ENCODE assay signal across 15 mouse cellular contexts in genomic region chr4:152190701-152191100, GRCm38 (mm10). TPM values are rescaled to one million over a fixed set of nuclear protein-coding genes. Genes with fewer than 3 reads are reported as not detected.
DNase-seq lines count a peak whose midpoint lies in the region; ATAC-seq lines count a peak whose summit lies in the region.
"Had no signal": no experiment of that assay in that cellular context is flagged by ENCODE, and none has a peak within 500 bp of the region (broad histone marks: within the 10 kb centered on the region; RNA-seq: fewer than 3 reads in every experiment).

No protein-coding gene starts in this region.

- peaks cover 38% of the 10 kb centered on the region for H3K4me1 ChIP-seq in heart, embryonic 16.5 days (ENCODE audit: control insufficient read depth, insufficient read depth, low read length)
- peaks cover 32% of the 10 kb centered on the region for H3K4me1 ChIP-seq in neural tube, embryonic 15.5 days

- H3K9me3 ChIP-seq in heart, embryonic 16.5 days (replicated peaks; ENCODE audit: control insufficient read depth, low read length) = no peaks in the 10 kb centered on the region
- H3K9me3 ChIP-seq in neural tube, embryonic 15.5 days (replicated peaks) = no peaks in the 10 kb centered on the region
- H3K9me3 ChIP-seq: forebrain, embryonic 15.5 days; limb, embryonic 10.5 days had no signal

- H3K27me3 ChIP-seq in heart, embryonic 16.5 days (ENCODE audit: control insufficient read depth, insufficient read depth, low read length) = no peaks in the 10 kb centered on the region
- no peaks in the 10 kb centered on the region for H3K27me3 ChIP-seq in neural tube, embryonic 15.5 days (replicated peaks)
- H3K27me3 ChIP-seq: forebrain, embryonic 15.5 days had no signal

- H3K9ac ChIP-seq in heart, embryonic 16.5 days (ENCODE audit: low read length) = no peak overlapping the region; the same call in 1 of the 2 replicates
- no peak overlapping the region for H3K9ac ChIP-seq in neural tube, embryonic 15.5 days (replicated peaks)
- H3K9ac ChIP-seq: forebrain, embryonic 15.5 days had no signal

- H3K36me3 ChIP-seq in heart, embryonic 16.5 days (ENCODE audit: control insufficient read depth, insufficient read depth) = no peaks in the 10 kb centered on the region
- H3K36me3 ChIP-seq in neural tube, embryonic 15.5 days = no peaks in the 10 kb centered on the region
- H3K36me3 ChIP-seq: forebrain, embryonic 15.5 days; limb, embryonic 10.5 days had no signal

- no peak overlapping the region for H3K4me2 ChIP-seq in heart, embryonic 16.5 days (ENCODE audit: low read depth, low read length)
- H3K4me2 ChIP-seq in neural tube, embryonic 15.5 days = no peak overlapping the region
- H3K4me2 ChIP-seq: forebrain, embryonic 15.5 days had no signal

- no peak for ATAC-seq in heart, embryonic 16.5 days (replicated peaks; ENCODE audit: extremely low read depth, insufficient read depth, low FRiP score)
- ATAC-seq in neural tube, embryonic 15.5 days (ENCODE audit: low FRiP score) = no peak
- ATAC-seq: forebrain, embryonic 15.5 days had no signal

- H3K4me3 ChIP-seq in heart, embryonic 16.5 days (ENCODE audit: low read length) = no peak overlapping the region
- no peak overlapping the region for H3K4me3 ChIP-seq in neural tube, embryonic 15.5 days (replicated peaks)
- H3K4me3 ChIP-seq: forebrain, embryonic 15.5 days; limb, embryonic 10.5 days had no signal

- peak overlapping the region; percentile 17 for H3K27ac ChIP-seq in heart, embryonic 16.5 days (ENCODE audit: low read length)
- 0 out of 2 replicates have a peak overlapping the region, but pooled peaks have one; percentile 5 for H3K27ac ChIP-seq in neural tube, embryonic 15.5 days (replicated peaks)
- H3K27ac ChIP-seq: forebrain, embryonic 15.5 days; limb, embryonic 10.5 days had no signal

- WGBS in heart, embryonic 16.5 days = 52% methylated on average over 5 of the region's 5 CpGs
- WGBS in neural tube, embryonic 15.5 days = 83% methylated on average over 5 of the region's 5 CpGs

- no peak for DNase-seq in heart, postnatal 36 days
- DNase-seq in neural tube, embryonic 10.5 days (ENCODE audit: extremely low spot score, low spot score) = no peak
- peak; percentile 40 for DNase-seq in induced T-regulatory cell, adult 2 months (ENCODE audit: low read depth)
- no peak for DNase-seq in urinary bladder, postnatal 10 days (ENCODE audit: low spot score)
- no peak for DNase-seq in adipocyte (ENCODE audit: low spot score)
- DNase-seq in layer of hippocampus, adult 9-10 months (ENCODE audit: low spot score) = no peak
- DNase-seq: adrenal gland, postnatal 25 days; cerebellum, adult 18-20 months; gastrocnemius, postnatal 25 days had no signal

- intact Hi-C loops in heart, postnatal 36 days (cut with DNase I) = no loop called here

RNA-seq across cellular contexts. Expression of gene Acot7, which starts 12.8 kb away (rescaled TPM):
- polyA plus RNA-seq in heart, embryonic 16.5 days (2015; fragmentation: Nextera tagmentation; extraction: Ambion mirVana) = 67.7 and 68.0 TPM in 2 replicates
- 10 to 100 TPM; 58.7 to 59.1 TPM for total RNA-seq in heart, postnatal 36 days (2021)
- polyA plus RNA-seq in neural tube, embryonic 15.5 days (2015; fragmentation: Nextera tagmentation; extraction: Ambion mirVana) = 402 and 456 TPM in 2 replicates

RNA-seq across cellular contexts. Expression of gene Hes2, which starts 32.0 kb away (rescaled TPM):
- 0.14 TPM in 1 of 2 replicates, not detected in the other for polyA plus RNA-seq in heart, embryonic 16.5 days (2015; fragmentation: Nextera tagmentation; extraction: Ambion mirVana)
- not detected for total RNA-seq in heart, postnatal 36 days (2021)
- polyA plus RNA-seq in neural tube, embryonic 15.5 days (2015; fragmentation: Nextera tagmentation; extraction: Ambion mirVana) = not detected in 2 replicates
- total RNA-seq: adrenal gland, postnatal 25 days; gastrocnemius, postnatal 25 days; layer of hippocampus, adult 8-10 months had no signal
- polyA plus RNA-seq: forebrain, embryonic 15.5 days; intestine, embryonic 14.5 days; limb, embryonic 10.5 days had no signal

RNA-seq across cellular contexts. Expression of gene Espn, which starts 38.5 kb away (rescaled TPM):
- polyA plus RNA-seq in heart, embryonic 16.5 days (2015; fragmentation: Nextera tagmentation; extraction: Ambion mirVana) = 1.3 and 1.5 TPM in 2 replicates
- 1 to 10 TPM; 1.8 to 2.7 TPM for total RNA-seq in heart, postnatal 36 days (2021)
- polyA plus RNA-seq in neural tube, embryonic 15.5 days (2015; fragmentation: Nextera tagmentation; extraction: Ambion mirVana) = 0.31 and 3.3 TPM in 2 replicates
